Mouse (Mus musculus) spleen, adult 2 months (tissue): ENCODE data around the gene Rexo2.

ENCODE experiments used
- CTCF ChIP-seq: fragments of 200-500 bp; IDR thresholded peaks from 2 replicates; pipeline ENCODE4 v1.5.1; 2011; ENCODE audit warnings: mild to moderate bottlenecking, inconsistent platforms; ENCODE audit not compliant: insufficient read depth, insufficient read length, insufficient replicate concordance; ENCODE audit errors: extremely low read depth
- POLR2A ChIP-seq: fragments of 200-500 bp; IDR thresholded peaks from 2 replicates; pipeline ENCODE4 v1.6.1; 2011; ENCODE audit warnings: low read depth, low read length, inconsistent platforms

- TF ChIP-seq POLR2A (no peak), CTCF (no peak)
Measured at GRCm38 (mm10) chr9:48495548-48495932, 15.1 kb upstream of the Rexo2 start.
